Mouse (Mus musculus): ENCODE measurements around the gene Mob3c. TPM values are rescaled to one million over a fixed set of nuclear protein-coding genes. Genes with fewer than 3 reads are reported as not detected.

Gene Mob3c
- polyA plus RNA-seq, 1 experiment = 4.3 TPM

GRCm38 (mm10) chr4:115847377-115847776 is 19.5 kb downstream of the Mob3c start:
- TF ChIP-seq EP300 (IDR thresholded peaks at IDR 0.05; ENCODE audit: insufficient read depth, low read depth, low read length) (no peak), POLR2A (IDR thresholded peaks at IDR 0.05; ENCODE audit: insufficient read depth, low read length) (no peak), CTCF (IDR thresholded peaks at IDR 0.05; ENCODE audit: low read depth, low read length) (no peak)
- H3K36me3 ChIP-seq (ENCODE audit: control insufficient read depth, insufficient read depth, low read length, poor library complexity, severe bottlenecking) = peaks cover 2% of the 10 kb centered on the region; the same call in 1 of the 2 replicates
- no peak overlapping the region for H3K4me3 ChIP-seq (ENCODE audit: low read depth, low read length)

DNA sequence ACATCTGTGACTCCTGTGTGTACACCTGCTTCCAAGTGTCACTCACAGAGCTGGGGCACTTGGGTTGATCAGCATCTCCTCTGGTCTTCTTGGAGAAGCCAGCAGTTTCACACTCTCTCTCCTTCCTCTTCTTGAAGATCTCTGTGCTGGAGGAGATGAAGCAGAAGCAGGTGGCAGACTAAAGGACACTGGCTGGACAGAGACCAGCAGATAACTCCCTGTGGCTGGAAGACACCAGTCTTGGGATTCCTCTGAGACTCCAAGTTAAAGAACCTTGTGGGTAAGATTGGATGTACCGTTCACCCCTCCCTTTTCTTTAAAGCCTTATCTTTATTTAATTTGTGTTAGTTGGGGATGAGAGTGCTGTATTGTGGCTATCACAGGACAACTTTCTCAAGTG is 20.2 kb downstream of the Mob3c start:
- Histone ChIP-seq H3K4me3 (ENCODE audit: low read depth, low read length) (no peak overlapping the region), H3K4me1 (ENCODE audit: control insufficient read depth, insufficient read depth, low read length) (no peaks in the 10 kb centered on the region), H3K9me3 (replicated peaks; ENCODE audit: control insufficient read depth, insufficient read depth, low read length, poor library complexity, severe bottlenecking) (no peaks in the 10 kb centered on the region), H3K27ac (ENCODE audit: insufficient read depth, low read length) (no peak overlapping the region), H3K27me3 (ENCODE audit: control insufficient read depth, insufficient read depth, low read length, poor library complexity, severe bottlenecking) (no peaks in the 10 kb centered on the region), H3K9ac (ENCODE audit: low read depth, poor library complexity, severe bottlenecking) (no peak overlapping the region), H3K36me3 (ENCODE audit: control insufficient read depth, insufficient read depth, low read length, poor library complexity, severe bottlenecking) (peaks cover 2% of the 10 kb centered on the region; the same call in 1 of the 2 replicates)
- no peak for TF ChIP-seq POLR2A (IDR thresholded peaks at IDR 0.05; ENCODE audit: insufficient read depth, low read length)
- no peak for TF ChIP-seq EP300 (IDR thresholded peaks at IDR 0.05; ENCODE audit: insufficient read depth, low read depth, low read length)
- TF ChIP-seq CTCF (IDR thresholded peaks at IDR 0.05; ENCODE audit: low read depth, low read length) = no peak

More at GRCm38 (mm10) chr4:115847377-115847776, 19.5 kb downstream of the Mob3c start:
- H3K27me3 ChIP-seq (ENCODE audit: control insufficient read depth, insufficient read depth, low read length, poor library complexity, severe bottlenecking) = no peaks in the 10 kb centered on the region
- H3K9me3 ChIP-seq (replicated peaks; ENCODE audit: control insufficient read depth, insufficient read depth, low read length, poor library complexity, severe bottlenecking) = no peaks in the 10 kb centered on the region
- H3K9ac ChIP-seq (ENCODE audit: low read depth, poor library complexity, severe bottlenecking) = no peak overlapping the region
- H3K4me1 ChIP-seq (ENCODE audit: control insufficient read depth, insufficient read depth, low read length) = no peaks in the 10 kb centered on the region
- no peak overlapping the region for H3K27ac ChIP-seq (ENCODE audit: insufficient read depth, low read length)

DNA sequence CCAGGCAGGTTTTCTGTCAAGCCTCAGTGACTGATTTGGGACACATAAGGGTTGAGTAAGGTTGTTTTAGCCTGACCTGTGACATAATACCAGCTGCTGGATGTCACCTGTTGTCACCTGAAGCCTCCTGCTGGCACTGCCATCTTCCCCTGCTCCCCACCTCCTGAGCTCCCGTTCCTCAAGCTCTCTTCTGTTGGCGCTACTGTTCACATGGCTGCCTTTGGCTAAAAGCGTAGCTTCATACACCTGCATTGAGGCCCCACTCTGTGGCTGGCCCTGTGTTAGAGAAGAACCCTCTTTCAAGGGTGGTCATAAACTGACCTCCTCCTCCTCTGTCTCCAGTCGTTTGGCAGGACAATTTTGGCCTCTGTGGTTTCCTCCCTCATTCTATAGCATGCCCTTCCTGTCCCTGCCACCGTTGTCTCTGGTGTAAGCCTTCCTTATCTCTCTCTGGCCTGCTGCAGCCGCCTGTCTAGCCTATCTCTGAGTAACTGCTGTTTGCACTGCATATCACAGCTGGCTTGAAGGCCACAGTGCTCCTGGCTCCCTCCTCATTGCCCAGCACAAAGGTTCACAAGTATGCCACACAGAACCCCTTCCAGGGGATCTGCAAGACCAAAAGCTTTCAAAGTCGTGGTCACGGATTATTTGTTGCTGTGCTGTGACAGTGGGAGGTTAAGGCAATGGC is 21.2 kb downstream of the Mob3c start:
- TF ChIP-seq CTCF (IDR thresholded peaks at IDR 0.05; ENCODE audit: low read depth, low read length) (no peak), EP300 (IDR thresholded peaks at IDR 0.05; ENCODE audit: insufficient read depth, low read depth, low read length) (no peak), POLR2A (IDR thresholded peaks at IDR 0.05; ENCODE audit: insufficient read depth, low read length) (no peak)
- Histone ChIP-seq H3K27ac (ENCODE audit: insufficient read depth, low read length) (no peak overlapping the region), H3K36me3 (ENCODE audit: control insufficient read depth, insufficient read depth, low read length, poor library complexity, severe bottlenecking) (peaks cover 2% of the 10 kb centered on the region; the same call in 1 of the 2 replicates), H3K9me3 (replicated peaks; ENCODE audit: control insufficient read depth, insufficient read depth, low read length, poor library complexity, severe bottlenecking) (no peaks in the 10 kb centered on the region), H3K4me1 (ENCODE audit: control insufficient read depth, insufficient read depth, low read length) (no peaks in the 10 kb centered on the region), H3K4me3 (ENCODE audit: low read depth, low read length) (no peak overlapping the region), H3K9ac (ENCODE audit: low read depth, poor library complexity, severe bottlenecking) (no peak overlapping the region), H3K27me3 (ENCODE audit: control insufficient read depth, insufficient read depth, low read length, poor library complexity, severe bottlenecking) (no peaks in the 10 kb centered on the region)

DNA sequence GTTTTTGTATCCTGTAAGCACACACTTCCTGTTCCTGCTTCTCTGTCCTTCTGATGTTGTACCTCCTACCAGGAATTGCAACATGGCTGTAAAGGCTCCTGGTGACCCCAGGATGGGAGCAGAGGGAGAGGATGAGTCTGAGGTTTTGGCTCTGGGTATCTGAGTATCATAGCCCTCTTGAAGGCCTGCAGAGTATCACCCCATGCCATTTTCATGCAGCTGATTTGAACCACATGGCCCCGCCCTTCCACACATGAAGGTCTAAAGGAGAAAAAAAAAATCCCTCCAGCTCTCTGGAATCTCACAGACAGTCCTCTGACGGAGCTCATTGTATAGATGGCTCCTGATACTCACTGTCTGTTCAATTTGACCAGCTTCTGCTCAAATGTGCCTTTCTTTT is 22.2 kb downstream of the Mob3c start:
- no peak overlapping the region for H3K4me3 ChIP-seq (ENCODE audit: low read depth, low read length)
- H3K9ac ChIP-seq (ENCODE audit: low read depth, poor library complexity, severe bottlenecking) = no peak overlapping the region
- no peak for TF ChIP-seq POLR2A (IDR thresholded peaks at IDR 0.05; ENCODE audit: insufficient read depth, low read length)
- no peak for TF ChIP-seq CTCF (IDR thresholded peaks at IDR 0.05; ENCODE audit: low read depth, low read length)
- no peak for TF ChIP-seq EP300 (IDR thresholded peaks at IDR 0.05; ENCODE audit: insufficient read depth, low read depth, low read length)
- H3K9me3 ChIP-seq (replicated peaks; ENCODE audit: control insufficient read depth, insufficient read depth, low read length, poor library complexity, severe bottlenecking) = no peaks in the 10 kb centered on the region
- H3K36me3 ChIP-seq (ENCODE audit: control insufficient read depth, insufficient read depth, low read length, poor library complexity, severe bottlenecking) = peaks cover 2% of the 10 kb centered on the region; the same call in 1 of the 2 replicates
- H3K4me1 ChIP-seq (ENCODE audit: control insufficient read depth, insufficient read depth, low read length) = no peaks in the 10 kb centered on the region
- no peak overlapping the region for H3K27ac ChIP-seq (ENCODE audit: insufficient read depth, low read length)
- H3K27me3 ChIP-seq (ENCODE audit: control insufficient read depth, insufficient read depth, low read length, poor library complexity, severe bottlenecking) = no peaks in the 10 kb centered on the region

GRCm38 (mm10) chr4:115850631-115851030 is 22.7 kb downstream of the Mob3c start:
- Histone ChIP-seq H3K36me3 (ENCODE audit: control insufficient read depth, insufficient read depth, low read length, poor library complexity, severe bottlenecking) (peaks cover 2% of the 10 kb centered on the region; the same call in 1 of the 2 replicates), H3K27me3 (ENCODE audit: control insufficient read depth, insufficient read depth, low read length, poor library complexity, severe bottlenecking) (no peaks in the 10 kb centered on the region), H3K9me3 (replicated peaks; ENCODE audit: control insufficient read depth, insufficient read depth, low read length, poor library complexity, severe bottlenecking) (no peaks in the 10 kb centered on the region), H3K9ac (ENCODE audit: low read depth, poor library complexity, severe bottlenecking) (no peak overlapping the region), H3K4me3 (ENCODE audit: low read depth, low read length) (no peak overlapping the region), H3K4me1 (ENCODE audit: control insufficient read depth, insufficient read depth, low read length) (no peaks in the 10 kb centered on the region), H3K27ac (ENCODE audit: insufficient read depth, low read length) (no peak overlapping the region)
- TF ChIP-seq EP300 (IDR thresholded peaks at IDR 0.05; ENCODE audit: insufficient read depth, low read depth, low read length) (no peak), POLR2A (IDR thresholded peaks at IDR 0.05; ENCODE audit: insufficient read depth, low read length) (no peak), CTCF (IDR thresholded peaks at IDR 0.05; ENCODE audit: low read depth, low read length) (no peak)

- Histone ChIP-seq H3K36me3 (ENCODE audit: control insufficient read depth, insufficient read depth, low read length, poor library complexity, severe bottlenecking) (peaks cover 2% of the 10 kb centered on the region; the same call in 1 of the 2 replicates), H3K9me3 (replicated peaks; ENCODE audit: control insufficient read depth, insufficient read depth, low read length, poor library complexity, severe bottlenecking) (no peaks in the 10 kb centered on the region), H3K27ac (ENCODE audit: insufficient read depth, low read length) (no peak overlapping the region), H3K9ac (ENCODE audit: low read depth, poor library complexity, severe bottlenecking) (no peak overlapping the region), H3K4me1 (ENCODE audit: control insufficient read depth, insufficient read depth, low read length) (no peaks in the 10 kb centered on the region), H3K4me3 (ENCODE audit: low read depth, low read length) (no peak overlapping the region), H3K27me3 (ENCODE audit: control insufficient read depth, insufficient read depth, low read length, poor library complexity, severe bottlenecking) (no peaks in the 10 kb centered on the region)
- TF ChIP-seq POLR2A (IDR thresholded peaks at IDR 0.05; ENCODE audit: insufficient read depth, low read length) = no peak
- no peak for TF ChIP-seq CTCF (IDR thresholded peaks at IDR 0.05; ENCODE audit: low read depth, low read length)
- no peak for TF ChIP-seq EP300 (IDR thresholded peaks at IDR 0.05; ENCODE audit: insufficient read depth, low read depth, low read length)
These were observed 23.7 kb downstream of the Mob3c start for GRCm38 (mm10) chr4:115851569-115851968.
